Mouse (Mus musculus) kidney, adult 8-10 months (tissue): ENCODE results near the gene Vti1b.
"Not testable (repeated sequence)": the region's sequence is repeated elsewhere in the genome, so short reads cannot be mapped to it uniquely, and the experiment has no call there.

ENCODE experiments used
- DNase-seq, 2 experiments: peaks; one replicate each; pipeline ENCODE4 v3.0.0; 2022

The Vti1b gene

GRCm38 (mm10) chr12:79172019-79172941 is at the start of gene Vti1b:
Gene Vti1b, minus strand, starts transcription at chr12:79172667.
- DNase-seq = peak; percentile 89 to 91

DNA sequence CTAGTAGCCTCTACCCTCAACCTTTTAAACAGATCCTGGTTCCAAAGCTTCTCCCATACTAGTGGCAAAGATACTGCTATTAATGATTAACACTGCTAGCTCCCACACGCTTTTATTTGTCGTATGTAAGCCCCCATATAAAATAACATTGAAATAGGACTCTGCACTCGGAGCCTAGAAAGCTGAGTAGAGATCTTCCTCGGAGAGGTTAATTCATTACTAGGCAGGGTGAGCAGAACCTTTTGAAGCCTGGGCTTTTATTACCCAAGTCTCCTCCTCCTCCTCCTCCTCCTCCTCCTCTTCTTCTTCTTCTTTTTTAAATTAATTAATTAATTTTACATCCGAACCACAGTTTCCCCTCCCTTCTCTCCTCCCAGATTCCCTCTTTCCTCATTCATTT is 45.0 kb upstream of the Vti1b start:
- DNase-seq = peak in 1 of 2 experiments; percentile 14

DNA sequence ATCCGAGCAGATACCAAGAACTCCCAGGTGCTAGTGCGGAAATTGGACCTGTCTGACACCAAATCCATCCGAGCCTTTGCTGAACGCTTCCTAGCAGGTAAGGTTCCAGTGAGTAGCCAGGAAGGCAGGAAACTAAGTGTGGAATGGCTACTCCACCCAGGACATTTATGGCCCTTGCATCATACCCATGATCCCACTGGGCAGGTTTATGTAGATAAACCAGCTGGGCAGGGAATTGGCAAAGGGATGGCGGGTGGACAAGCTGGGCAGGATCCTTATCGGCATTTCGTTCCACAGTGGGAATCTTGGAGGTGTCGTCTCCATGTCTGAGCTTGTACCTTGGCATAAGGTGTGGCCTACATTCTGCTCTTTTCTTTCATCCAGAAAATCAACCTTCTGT is 39.0 kb upstream of the Vti1b start:
- no peak for DNase-seq

- peak in 1 of 2 experiments; percentile 12 for DNase-seq
These were observed 36.4 kb upstream of the Vti1b start, which contains the start of gene Rdh12 for GRCm38 (mm10) chr12:79208703-79209464. Gene Rdh12, plus strand, starts transcription at chr12:79208914.

GRCm38 (mm10) chr12:79201882-79202281 is 29.4 kb upstream of the Vti1b start:
- no peak for DNase-seq

GRCm38 (mm10) chr12:79197105-79197504 is 24.6 kb upstream of the Vti1b start:
- DNase-seq = no peak

- DNase-seq = peak; percentile 57 to 73
These were observed 21.0 kb upstream of the Vti1b start for GRCm38 (mm10) chr12:79193441-79193840.

DNA sequence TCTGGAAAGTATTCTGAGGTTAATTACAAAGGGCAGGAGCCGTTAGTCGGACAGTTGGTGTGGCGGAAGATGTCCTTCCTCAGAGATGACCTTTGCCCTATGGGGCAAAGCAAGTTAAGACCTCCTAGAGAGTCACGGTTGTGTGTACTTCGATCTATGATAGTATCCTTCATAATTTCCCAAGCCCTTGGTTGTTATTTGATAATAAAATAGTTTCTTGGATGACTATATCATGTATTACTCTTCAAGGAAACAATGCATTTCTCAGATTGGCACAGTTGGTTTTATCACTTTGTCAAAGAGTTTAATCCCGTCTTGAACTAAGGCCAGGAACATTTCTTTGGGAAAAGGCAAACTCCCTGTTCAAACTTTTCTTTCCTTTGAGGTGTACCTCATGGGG is 19.7 kb upstream of the Vti1b start, which contains the start of gene Rdh11:
TSS of gene Rdh11 (minus strand) at position 101 of the 400 bp plus-strand sequence.
- no peak for DNase-seq

DNA sequence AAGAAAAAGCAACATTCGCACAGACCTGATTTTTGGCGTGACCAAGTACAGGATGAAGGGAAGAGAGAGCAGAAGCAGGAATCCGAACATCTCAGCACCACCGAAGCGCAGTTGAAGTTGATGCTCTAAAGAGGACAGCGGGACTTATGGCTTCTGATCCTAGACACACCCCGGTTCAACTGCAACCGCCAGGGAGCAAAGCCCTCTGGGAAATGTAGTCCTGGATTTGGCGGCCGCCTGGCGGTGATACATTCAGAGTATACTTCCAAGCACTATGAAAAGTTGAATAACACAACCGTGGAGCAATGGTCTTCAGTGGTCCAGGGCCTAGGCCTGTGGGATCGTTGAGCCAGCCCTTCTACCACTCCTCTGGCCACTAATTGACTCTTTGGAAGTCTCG is 19.2 kb upstream of the Vti1b start:
- peak; percentile 56 to 74 for DNase-seq

- peak; percentile 57 to 61 for DNase-seq
These were observed 18.6 kb upstream of the Vti1b start for GRCm38 (mm10) chr12:79190931-79191673.

DNA sequence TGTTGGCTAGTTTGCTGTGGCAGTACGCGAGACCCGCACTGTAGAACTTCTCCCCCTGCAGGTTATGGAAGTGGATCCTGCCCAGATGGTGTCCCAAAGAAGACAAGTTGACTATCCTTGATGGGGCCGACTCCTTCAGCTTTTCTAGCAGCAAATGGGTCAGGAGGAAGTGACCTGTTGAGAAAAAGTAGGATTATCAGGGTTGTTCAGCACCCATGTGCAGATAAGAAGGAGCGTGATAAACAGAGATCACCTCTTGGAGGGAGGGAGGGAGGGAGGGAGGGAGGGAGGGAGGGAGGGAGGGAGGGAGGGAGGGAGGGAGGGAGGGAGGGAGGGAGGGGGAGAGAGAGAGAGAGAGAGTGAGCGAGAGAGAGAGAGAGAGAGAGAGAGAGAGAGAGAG is 12.7 kb upstream of the Vti1b start:
- DNase-seq = not testable (repeated sequence)

- DNase-seq = no peak
These were observed 3.5 kb upstream of the Vti1b start for GRCm38 (mm10) chr12:79175998-79176397.

GRCm38 (mm10) chr12:79173721-79174120 is 1.3 kb upstream of the Vti1b start:
- no peak for DNase-seq

- no peak for DNase-seq
These were observed 1.0 kb downstream of the Vti1b start for GRCm38 (mm10) chr12:79171269-79171995.

DNA sequence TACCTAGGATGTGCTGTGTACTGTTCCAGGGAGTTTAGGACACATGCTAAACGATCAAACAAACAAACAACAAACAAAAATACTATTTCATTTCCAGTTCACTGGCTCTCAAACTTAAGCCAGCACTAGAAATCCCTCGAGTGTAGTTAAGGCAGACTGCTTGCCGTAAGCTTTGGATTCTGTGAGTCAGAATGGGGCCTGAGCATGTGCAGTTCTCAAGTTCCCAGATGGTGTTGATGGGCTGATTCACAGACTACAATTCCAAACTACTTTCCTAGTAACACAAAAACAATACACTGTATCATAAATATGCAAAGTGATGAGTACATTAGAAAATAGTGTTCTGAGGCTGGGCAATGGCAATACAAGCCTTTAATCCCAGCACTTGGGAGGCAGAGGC is 2.0 kb downstream of the Vti1b start:
- no peak for DNase-seq

GRCm38 (mm10) chr12:79169173-79169572 is 3.3 kb downstream of the Vti1b start:
- DNase-seq = no peak

- DNase-seq = no peak
These were observed 9.6 kb downstream of the Vti1b start for GRCm38 (mm10) chr12:79162876-79163275.

- no peak for DNase-seq
These were observed 22.8 kb downstream of the Vti1b start for GRCm38 (mm10) chr12:79149653-79150052.

GRCm38 (mm10) chr12:79141384-79141783 is 31.1 kb downstream of the Vti1b start:
- no peak for DNase-seq

GRCm38 (mm10) chr12:79140811-79141210 is 31.7 kb downstream of the Vti1b start:
- DNase-seq = no peak

GRCm38 (mm10) chr12:79139417-79139816 is 33.0 kb downstream of the Vti1b start:
- DNase-seq = no peak

DNA sequence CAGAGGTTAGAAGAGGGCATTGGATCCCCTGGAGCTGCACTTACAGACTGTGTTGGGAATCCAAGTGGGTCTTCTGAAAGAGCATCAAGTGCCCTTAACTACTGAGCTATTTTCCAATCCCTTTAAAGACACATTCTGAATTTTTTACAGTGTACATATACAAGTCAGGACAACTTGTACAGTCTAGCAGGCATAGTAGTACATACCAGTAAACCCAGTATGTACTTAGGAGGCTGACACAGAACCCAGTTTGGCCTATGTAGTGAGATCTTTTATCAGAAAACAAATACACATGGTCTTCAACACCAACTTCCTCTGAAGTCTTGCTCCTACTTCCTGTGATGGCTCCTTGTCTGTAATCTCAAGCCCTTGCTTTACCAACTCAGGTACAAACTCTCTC is 33.5 kb downstream of the Vti1b start:
- DNase-seq = no peak
